Mouse (Mus musculus): ENCODE measurements around the gene Repin1. TPM values are rescaled to one million over a fixed set of nuclear protein-coding genes. Genes with fewer than 3 reads are reported as not detected.

Repin1 gene
- total RNA-seq, 1 experiment from 2014 or later = 2.1 TPM

DNA sequence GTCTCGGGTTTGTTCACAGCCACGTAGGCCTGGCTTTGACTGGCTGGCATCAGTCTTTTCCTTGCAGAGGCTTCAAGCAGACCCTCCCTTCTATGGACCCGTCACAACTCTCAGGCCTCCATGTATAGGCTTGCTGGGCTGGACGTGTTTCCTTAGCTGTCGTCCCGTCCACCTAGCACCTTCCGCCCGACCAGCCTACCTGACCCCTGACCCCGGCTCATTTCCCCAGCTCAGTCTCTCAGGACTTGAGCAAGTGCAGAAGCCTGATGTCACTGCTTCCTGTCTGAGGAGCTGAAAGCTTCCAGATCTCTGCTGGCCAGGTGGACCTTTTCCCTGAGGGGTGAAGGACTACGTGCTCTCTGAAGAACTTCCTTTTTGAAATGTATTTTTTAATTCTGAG, 20.4 kb upstream of the Repin1 start:
- ATAC-seq (replicated peaks; ENCODE audit: insufficient number of reproducible peaks, low FRiP score, low TSS enrichment, poor library complexity, severe bottlenecking) = no peak

DNA sequence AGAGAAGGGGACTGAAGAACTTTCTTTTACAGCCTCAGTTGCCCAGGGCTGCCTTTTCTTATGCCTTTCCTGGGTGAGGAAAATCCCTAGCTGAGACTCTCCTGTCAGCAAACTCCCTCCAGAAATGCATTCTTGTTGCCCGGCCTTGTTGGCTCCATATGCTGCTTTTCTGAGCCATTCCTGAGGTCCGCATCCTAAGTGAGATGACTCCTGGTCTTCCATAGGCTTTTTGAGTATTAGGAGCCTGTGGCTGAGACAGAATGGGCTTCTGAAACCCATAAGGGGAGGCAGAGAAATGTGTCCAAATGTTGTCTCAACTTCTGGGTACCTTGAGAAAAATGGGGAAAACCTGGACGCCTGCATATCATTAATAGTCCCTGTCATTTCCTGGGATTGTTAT, 19.7 kb upstream of the Repin1 start:
- no peak for ATAC-seq (replicated peaks; ENCODE audit: insufficient number of reproducible peaks, low FRiP score, low TSS enrichment, poor library complexity, severe bottlenecking)

DNA sequence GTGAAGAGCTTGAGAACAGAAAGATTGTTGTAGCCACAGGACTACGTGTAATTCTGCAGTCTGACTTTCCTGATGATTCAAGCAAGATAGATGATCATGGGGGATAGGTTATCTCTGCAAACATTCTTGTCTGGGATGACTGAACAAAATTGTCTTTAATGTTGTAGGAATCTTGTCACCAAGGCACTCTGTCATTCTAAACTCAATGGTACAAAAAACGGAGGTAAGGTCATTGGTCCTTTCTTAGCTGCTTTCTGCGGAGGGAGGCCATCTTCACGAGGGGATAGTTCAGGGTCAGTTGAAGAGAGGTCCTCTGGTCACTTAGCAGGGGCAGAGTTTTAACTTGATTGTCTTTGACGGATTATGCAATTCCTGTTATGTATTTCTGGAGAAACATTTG, 14.9 kb upstream of the Repin1 start:
- ATAC-seq (replicated peaks; ENCODE audit: insufficient number of reproducible peaks, low FRiP score, low TSS enrichment, poor library complexity, severe bottlenecking) = no peak

DNA sequence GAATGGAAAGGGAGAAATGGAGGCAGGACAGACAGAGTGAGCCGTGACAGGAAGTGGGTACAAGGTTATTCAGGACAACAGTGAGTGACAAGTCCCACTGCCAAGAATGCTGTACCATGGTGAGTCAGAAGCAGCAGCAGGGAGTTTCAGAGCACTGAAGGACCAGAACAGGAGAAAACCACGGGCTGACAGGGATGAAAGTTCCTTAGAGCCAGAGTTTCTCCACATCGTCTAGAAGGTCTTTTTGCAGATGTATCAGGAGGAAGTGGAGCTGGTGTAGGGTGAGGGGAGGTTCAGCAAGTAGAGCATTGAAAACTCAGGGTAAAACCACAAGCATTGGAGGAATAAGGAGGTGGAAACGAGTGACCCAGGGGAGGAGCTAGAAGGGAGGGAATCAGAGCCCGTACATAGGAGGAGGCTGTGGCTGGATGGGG, 14.5 kb upstream of the Repin1 start:
- peak; percentile 74 for ATAC-seq (replicated peaks; ENCODE audit: insufficient number of reproducible peaks, low FRiP score, low TSS enrichment, poor library complexity, severe bottlenecking)

DNA sequence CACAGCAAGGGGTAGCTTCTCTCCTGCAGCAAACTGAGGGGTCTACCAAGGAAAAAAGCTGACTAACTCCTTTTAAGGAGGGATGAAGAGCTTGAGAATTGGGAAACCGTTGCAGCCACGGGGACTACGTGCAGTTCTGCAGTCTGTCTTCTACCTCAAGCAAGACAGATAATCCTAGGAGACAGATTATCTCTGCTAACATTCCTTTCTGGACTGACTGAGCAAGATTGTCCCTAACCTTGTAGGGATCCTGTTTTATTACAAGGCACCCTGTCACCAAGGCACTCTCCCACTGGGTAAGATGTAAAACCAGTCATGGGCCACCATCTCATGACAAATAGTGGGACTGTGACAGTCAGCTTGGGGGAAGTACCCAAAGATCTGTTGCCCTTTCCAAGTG, 12.4 kb upstream of the Repin1 start:
- ATAC-seq (replicated peaks; ENCODE audit: insufficient number of reproducible peaks, low FRiP score, low TSS enrichment, poor library complexity, severe bottlenecking) = no peak

DNA sequence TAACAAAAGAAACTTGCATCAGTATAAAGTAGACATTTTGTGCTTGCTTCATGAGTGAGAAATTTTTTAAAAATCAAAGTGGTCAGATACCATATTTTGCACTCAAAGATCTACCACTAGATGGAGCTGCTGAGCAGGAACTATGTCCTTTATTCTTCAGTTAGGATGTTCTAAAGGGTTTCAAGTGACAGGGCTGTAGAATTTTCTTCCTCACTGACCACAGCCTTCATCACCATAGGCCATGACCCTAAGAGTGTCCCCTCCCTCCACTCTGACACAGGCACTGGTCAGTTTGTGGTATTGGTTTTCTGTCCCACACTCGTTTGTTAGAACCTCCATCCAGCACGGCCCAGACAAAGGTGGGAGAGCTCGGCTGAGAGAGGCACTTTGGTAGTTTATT, 11.6 kb upstream of the Repin1 start:
- ATAC-seq (replicated peaks; ENCODE audit: insufficient number of reproducible peaks, low FRiP score, low TSS enrichment, poor library complexity, severe bottlenecking) = 0 out of 2 replicates have a peak, but pooled peaks have one; percentile 51

DNA sequence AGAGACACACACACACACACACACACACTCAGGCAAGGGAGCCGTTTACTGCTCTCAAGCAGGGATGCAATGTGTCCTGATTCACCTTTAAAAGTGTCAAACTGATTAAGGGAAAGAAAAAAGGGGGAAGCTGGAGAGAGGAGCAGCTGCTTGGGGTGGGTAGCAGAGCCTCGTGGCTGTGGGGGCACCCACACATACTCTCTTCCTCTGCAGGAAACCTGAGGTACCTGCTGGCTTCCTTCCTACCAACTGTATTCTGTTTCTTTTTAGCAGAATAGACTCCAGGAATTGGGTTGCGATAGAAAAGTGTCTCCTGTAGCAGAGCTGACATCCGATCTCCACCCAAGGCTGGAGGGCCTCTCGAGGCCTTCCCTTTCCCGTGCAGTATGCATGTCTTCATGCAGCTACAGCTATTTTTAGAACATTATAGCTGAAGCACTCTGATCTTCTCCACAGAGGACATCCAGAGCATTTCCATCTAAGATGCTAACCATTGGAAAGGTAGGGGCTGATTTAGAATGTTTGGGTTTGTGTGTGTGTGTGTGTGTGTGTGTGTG, 4.4 kb upstream of the Repin1 start, which contains the start of gene Gm45021:
Gm45021 (plus strand) TSS at position 417 of the 557 bp plus-strand sequence.
- ATAC-seq (replicated peaks; ENCODE audit: insufficient number of reproducible peaks, low FRiP score, low TSS enrichment, poor library complexity, severe bottlenecking) = no peak

DNA sequence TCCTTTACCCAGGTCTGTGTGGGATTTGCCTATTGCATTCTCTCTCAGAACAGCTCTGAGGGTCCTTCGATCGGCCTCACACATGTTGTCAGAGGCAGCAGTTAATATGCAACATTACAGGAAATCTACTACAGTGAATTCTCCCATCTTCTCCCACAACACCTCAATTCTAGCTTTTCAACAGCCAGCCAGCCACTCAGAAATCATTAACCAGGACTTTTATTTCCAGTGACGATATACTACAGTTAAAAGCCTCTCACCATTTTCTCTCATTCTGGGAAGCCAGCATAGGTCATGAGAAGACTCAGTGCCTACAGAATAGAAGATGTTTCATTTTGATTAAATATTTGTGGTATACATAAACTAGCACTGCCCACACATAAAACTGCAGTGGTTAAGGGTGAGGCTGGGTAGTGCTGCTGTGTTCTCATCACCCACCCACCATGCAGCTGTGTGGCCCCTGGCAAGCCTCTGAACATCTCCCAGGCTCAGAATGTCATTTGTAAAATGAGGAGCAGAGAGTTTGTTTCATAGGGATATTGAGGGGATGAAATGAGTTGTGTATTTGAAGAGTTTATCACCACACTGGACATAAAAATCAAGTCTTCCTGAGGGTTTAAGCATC, 2.4 kb upstream of the Repin1 start:
- ATAC-seq (replicated peaks; ENCODE audit: insufficient number of reproducible peaks, low FRiP score, low TSS enrichment, poor library complexity, severe bottlenecking) = no peak

DNA sequence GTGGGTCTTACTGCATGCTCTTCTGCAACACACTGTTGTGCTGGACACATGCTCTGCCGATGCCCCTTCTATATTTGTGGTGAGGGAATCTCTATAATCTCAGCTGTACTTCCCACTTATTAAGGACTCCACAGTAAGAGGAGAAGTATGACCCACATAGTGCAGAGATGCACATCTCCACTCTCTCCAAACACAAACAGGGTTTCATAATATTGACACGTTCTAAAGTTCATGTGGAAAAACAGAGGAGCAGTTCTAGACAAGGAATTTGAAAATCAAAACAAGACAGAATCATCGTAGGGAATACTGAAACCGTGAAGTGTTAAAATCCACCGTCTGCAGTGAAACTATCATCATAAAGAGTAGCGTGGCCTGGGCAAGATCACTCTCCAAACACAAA, 1.8 kb upstream of the Repin1 start:
- ATAC-seq (replicated peaks; ENCODE audit: insufficient number of reproducible peaks, low FRiP score, low TSS enrichment, poor library complexity, severe bottlenecking) = no peak

DNA sequence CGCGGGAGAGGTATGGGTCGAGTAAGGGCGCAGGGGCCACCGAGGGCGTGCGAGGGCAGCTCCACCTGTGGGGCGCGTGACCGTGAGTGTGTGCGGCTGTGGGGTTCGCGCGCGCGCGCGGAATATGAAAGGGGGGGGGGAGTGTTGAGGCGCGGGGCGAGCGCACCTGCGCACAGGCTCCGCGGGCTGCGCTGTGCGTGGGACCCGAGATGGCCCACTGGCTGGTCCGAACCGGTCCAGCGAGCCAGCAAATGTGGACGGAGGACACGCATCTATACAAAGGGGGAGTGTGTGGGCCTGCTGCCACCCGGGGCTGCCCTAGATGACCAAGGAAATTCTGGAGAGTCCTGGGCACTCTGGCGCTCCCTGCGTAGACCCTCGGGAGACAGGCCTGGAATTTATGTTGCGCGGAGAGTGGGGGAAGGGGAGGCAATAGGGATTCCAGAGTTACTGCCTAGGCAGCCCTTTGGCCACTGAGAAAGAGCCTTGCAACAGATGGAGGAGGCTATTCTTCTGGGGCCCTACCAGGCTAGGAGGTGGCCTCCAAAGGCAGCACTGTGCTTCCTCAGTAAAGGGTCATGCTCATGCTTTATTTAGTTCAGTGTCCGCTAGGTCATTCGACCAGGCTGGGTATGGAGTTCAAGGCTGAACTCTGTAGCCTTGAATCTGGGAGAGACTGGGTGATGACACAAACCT, 508 bp downstream of the Repin1 start:
- 0 out of 2 replicates have a peak, but pooled peaks have one; percentile 20 for ATAC-seq (replicated peaks; ENCODE audit: insufficient number of reproducible peaks, low FRiP score, low TSS enrichment, poor library complexity, severe bottlenecking)

DNA sequence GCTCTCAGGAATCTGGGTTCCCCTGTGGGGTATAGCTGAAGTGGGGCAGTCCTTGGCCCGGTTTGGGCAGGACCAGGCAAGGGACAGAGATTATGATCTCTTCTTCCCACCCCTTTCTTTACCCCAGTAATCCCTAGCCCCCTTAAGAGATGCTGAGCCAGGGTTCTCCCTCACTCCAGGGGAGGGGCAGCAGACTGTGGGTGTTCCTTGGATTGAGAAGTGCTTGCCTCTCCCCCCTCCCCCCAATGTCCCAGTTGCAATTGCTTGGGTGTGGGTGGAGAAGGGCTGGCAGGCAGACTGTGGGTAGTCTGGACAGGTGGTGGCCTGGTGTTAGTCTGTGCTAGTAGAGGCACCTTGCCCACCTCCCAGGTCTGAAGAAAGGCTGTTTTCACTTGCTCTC, 1.6 kb downstream of the Repin1 start:
- ATAC-seq (replicated peaks; ENCODE audit: insufficient number of reproducible peaks, low FRiP score, low TSS enrichment, poor library complexity, severe bottlenecking) = no peak

DNA sequence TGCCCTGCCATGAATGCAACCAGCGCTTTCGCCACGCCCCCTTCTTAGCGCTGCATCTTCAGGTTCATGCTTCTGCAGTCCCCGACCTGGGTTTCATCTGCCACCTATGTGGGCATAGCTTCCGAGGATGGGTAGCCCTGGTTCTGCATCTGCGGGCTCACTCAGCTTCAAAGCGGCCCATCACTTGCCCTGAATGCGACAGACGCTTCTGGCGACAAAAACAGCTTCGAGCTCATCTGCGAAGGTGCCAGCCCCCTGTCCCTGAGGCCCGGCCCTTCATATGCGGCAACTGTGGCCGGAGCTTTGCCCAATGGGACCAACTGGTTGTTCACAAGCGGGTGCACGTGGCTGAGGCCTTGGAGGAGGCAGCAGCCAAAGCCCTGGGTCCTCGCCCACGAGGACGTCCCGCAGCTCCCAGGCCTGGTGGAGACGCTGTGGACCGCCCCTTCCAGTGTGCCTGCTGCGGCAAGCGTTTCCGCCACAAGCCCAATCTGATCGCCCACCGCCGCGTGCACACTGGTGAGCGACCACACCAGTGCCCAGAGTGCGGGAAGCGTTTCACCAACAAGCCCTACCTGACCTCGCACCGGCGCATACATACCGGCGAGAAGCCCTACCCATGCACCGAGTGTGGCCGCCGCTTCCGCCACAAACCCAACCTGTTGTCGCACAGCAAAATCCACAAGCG, 3.0 kb downstream of the Repin1 start:
- ATAC-seq (replicated peaks; ENCODE audit: insufficient number of reproducible peaks, low FRiP score, low TSS enrichment, poor library complexity, severe bottlenecking) = no peak

DNA sequence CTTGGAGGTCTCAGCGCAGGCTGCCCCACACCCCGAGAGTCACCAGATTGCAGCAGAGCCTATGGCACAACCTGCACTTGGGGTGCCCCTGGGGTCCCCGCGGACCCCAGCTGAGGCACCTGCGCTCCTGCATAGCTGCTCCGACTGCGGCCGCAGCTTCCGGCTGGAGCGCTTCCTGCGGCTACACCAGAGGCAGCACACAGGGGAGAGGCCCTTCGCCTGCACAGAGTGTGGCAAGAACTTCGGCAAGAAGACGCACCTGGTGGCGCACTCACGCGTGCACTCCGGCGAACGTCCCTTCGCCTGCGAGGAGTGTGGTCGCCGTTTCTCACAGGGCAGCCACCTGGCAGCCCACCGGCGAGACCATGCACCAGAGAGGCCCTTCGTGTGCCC, 3.5 kb downstream of the Repin1 start:
- ATAC-seq (replicated peaks; ENCODE audit: insufficient number of reproducible peaks, low FRiP score, low TSS enrichment, poor library complexity, severe bottlenecking) = no peak

DNA sequence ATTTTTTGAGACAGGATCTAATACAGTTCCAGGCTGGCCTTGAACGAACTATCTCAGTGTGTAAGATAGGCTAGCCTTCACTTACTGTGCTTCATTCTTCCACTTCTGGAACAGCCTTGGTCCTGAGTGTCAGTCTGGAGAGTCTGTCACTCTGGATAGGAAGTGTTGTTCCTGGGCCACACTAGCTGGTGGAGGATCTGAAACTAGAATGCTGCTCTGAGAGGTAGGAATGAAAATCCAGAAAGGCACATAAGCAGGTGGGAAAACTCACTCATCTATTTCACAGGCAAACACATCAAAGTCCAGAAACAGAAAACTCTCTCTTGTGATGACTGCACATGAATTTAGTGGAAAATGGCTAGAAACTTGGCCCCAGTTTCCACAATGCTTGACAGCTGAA, 6.9 kb downstream of the Repin1 start:
- ATAC-seq (replicated peaks; ENCODE audit: insufficient number of reproducible peaks, low FRiP score, low TSS enrichment, poor library complexity, severe bottlenecking) = no peak

DNA sequence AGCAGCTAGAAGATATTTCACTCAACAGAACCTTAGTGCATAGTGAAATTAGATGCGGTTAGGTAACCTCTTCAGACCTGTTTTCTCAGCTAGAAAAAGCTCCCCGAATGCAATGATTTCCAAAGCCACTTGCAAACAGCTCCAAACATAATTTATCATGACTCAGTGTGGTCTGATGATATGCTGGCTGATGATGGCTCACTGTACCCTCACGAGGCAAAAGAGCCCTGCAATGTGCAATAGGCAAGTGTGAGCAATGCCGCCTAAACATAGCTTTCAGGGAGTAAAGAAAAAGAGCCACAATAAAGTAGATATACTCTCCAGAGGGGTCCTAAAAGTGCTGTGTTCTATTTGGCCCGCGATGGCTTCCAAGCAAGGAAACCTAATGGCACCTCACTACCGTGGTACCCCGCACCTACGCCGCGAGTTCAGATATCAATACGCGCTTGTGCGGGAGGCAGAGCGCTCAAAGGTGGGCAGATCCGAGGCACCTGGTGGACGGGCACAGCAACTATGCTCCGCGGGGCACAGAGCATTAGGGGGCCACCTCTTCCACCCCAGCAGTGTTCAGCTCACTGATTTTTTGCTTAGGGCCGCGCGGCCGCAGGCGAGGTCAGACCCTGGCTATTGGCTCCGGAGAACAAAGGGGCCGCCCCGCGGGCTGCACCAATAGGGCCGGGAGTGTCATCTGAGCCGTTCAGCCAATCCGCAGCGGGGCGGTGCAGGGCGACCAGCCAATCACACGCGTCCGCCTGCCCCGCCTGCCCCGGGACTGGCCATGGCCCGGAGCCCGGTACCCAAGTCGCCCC, 7.8 kb downstream of the Repin1 start, which contains the start of gene Zfp775:
Zfp775 (plus strand) TSS at position 793 of the 809 bp plus-strand sequence.
- ATAC-seq (replicated peaks; ENCODE audit: insufficient number of reproducible peaks, low FRiP score, low TSS enrichment, poor library complexity, severe bottlenecking) = peak; percentile 99

DNA sequence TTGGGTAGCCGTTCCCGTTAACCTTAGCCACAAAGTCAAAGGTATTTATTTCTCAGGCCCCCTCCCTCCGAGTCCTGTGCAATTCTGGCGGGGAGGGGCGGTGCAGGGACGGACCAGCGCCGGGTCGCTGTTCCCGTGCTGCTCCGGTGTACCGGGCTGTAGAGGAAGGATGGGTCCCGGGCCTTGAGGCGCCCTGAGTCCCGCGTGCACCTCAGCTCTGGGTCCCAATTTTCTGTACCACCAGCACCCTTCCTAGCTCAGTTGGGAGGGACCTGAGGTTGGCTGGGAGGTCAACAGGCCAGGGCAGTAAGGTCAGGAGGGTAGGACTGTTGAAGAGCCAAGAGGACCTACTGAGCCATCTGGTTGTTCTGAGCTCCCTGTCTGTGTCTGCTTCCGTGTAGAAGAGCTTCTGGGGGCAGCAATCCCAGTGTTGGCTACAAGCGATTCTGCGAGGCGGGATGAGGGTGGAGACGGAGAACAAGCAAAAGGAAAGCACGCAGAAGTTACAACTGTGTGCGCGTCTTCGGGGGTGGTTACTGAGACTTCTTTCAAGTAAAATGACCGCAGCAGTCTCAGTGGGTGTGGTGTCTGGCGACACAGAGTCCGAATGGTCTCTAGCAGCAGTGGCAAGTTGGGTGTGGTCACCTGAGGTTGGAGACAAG, 8.5 kb downstream of the Repin1 start:
- peak; percentile 24 for ATAC-seq (replicated peaks; ENCODE audit: insufficient number of reproducible peaks, low FRiP score, low TSS enrichment, poor library complexity, severe bottlenecking)

DNA sequence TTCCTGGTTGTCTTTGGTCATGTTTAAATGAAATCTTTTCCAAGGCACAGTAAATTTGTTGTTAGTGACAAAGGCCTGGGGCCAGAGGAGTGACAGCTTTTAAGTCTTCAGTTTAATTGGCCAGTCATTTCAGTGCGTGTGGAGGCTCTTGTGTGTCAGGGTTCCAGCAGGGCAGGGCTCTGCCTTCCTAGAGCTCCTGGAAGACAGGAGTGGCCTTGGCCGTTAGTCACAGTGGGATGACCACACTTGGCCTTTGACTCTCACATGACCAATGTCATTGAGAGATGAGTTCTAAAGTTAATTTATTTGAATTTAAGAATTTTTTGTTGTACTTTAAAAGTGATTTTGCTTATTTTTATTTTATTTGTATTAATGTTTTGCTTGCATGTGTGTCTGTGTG, 14.4 kb downstream of the Repin1 start:
- no peak for ATAC-seq (replicated peaks; ENCODE audit: insufficient number of reproducible peaks, low FRiP score, low TSS enrichment, poor library complexity, severe bottlenecking)

DNA sequence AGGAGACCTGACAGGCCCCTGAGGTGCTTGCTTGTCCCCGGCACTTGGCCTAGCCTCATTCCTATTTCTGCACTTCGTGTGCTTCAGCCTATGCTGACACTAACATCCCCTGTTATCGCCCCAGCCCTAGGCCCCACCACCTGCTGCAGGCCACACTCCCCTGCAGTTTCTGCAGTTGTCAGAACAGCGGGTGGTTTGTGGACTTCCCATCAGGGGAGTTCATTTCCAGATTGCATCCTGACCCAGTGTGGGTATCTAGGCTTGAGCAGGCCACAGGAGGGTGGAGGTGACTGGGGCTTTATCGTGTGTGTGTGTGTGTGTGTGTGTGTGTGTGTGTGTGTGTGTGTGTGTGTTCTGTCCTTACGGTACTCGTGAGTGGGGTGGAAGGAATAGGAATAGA, 15.8 kb downstream of the Repin1 start:
- no peak for ATAC-seq (replicated peaks; ENCODE audit: insufficient number of reproducible peaks, low FRiP score, low TSS enrichment, poor library complexity, severe bottlenecking)
